Mouse (Mus musculus): Measurements from ENCODE around the gene Dync2li1.

DNA sequence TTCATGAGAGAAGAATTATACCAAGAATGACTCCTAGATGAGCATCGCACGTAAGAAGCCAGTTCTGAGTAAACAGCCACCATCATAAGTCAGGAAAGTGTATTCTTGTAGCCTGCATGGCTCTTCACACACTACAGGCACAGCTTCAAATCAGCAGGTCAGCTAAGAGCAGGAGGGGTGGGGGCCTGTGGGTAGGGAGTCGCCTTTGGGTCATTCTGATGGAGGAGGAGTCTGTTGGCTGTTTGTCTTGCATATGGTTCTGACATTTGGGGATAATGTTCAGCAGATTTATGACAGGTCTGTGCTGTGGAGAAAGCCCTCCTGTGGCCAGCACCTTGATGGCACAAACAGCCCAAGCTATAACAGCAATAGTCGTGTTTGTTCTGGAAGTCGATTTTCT lies 29.9 kb downstream of the Dync2li1 start:
- TF ChIP-seq EP300 (IDR thresholded peaks at IDR 0.05; ENCODE audit: insufficient read depth, low read depth, low read length) (no peak), CTCF (IDR thresholded peaks at IDR 0.05) (no peak)

Data from heart, adult 2 months (tissue).